Mouse (Mus musculus) megakaryocyte, embryonic 14.5 days (primary cell): ENCODE data around the gene 1190007I07Rik.

ENCODE experiments used
- FLI1 ChIP-seq: IDR thresholded peaks from 2 replicates; pipeline ENCODE4 v1.6.1; 2012; ENCODE audit warnings: low read length, inconsistent platforms, mixed read lengths
- GATA1 ChIP-seq: IDR thresholded peaks from 3 replicates; pipeline ENCODE4 v1.6.1; 2012; ENCODE audit warnings: mixed read lengths, low read length, inconsistent platforms, borderline replicate concordance

- TF ChIP-seq GATA1 (no peak), FLI1 (no peak)
These were observed 793 bp downstream of the 1190007I07Rik start for GRCm38 (mm10) chr10:82622235-82622634.
